Mouse (Mus musculus) kidney, postnatal 4 days (tissue): ENCODE measurements around the gene Ptf1a.

Source experiments
- DNase-seq, 2 experiments: peaks; one replicate each; pipeline ENCODE4 v3.0.0; 2021; ENCODE audit warnings: mixed read lengths in 2 of 2

Ptf1a gene

DNA sequence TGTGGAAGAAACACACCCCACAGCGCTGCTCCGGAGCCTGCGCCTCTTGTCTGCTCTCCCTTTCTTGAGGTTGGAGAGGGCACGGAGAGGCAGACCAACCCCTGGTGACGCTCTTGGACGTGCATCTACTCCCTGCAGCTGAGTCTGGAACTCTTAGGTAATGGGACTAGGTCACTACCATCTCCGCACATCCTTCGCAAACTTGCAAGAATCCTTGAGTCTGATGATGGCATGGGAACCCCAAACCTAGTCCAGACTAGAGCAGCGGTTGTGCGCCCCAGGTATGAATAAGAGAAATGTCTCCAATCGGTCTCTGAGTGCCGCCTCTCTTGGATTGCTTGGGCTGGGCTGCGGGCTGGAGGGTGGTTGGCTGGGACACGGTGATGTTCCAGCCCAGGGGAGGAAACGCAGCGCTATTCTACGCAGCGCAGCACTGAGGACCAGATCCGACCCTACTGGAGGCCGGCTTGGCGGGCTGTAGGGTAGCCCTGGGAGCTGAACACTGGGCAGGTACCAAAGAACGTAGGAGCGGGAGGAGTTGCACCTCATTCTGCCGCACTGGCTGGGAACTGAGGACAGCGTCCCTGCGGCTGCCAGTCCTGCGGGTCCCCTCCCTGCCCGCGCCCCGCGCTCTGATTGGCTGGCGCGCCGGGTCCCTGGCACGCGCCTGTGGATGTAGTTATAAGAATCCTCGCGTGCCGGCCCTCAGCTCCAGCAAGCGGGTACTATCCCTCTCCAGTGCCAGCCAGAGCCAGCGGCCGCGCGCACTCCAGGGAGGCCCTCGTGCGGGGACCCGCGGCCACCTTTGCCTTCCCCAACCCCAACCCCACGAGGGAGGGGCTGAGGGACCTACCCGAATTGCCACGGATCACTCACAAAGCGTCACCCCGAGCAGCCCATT lies at the start of gene Ptf1a:
Gene Ptf1a, plus strand, starts transcription at position 733 of the 901 bp plus-strand sequence.
- peak in 1 of 2 experiments; percentile 9 for DNase-seq

DNA sequence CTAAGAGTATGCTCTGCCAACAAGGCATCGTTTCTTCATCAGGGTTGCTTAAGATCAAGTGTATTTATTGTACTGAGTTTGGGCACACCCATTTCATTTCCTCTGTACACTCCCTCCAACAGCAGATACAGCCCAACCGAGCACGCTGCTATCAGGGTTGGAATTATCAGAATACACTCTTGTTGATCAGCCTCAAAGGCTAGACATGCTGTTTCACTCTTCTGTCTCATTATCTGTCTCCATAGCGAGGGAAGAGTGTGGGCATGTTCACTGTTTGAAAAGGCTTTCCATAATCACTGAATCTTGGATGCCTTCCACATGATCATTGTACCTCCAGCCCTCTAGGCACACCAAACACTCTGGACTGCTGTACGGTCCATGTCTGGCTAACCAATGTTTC lies 40.1 kb upstream of the Ptf1a start:
- DNase-seq = no peak

DNA sequence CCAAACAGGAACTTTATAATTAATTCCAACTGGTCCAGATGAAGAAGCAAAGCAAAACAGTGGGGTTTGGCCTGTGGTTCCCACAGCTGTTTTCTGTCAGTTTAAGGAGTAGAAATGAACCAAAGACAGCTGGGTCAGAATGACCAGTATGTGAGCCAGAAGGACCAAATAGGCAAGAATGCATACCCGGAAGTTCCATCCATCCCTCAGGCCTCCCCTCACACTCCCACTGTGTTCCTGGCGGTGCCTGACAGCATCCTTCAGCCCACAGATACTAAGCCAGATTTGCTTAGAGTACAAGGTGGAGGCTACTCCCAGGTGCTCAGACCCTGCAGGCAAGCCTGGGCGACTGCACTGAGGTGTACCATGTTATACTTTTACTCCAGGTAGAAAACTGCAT lies 38.9 kb upstream of the Ptf1a start:
- peak; percentile 44 to 64 for DNase-seq

DNA sequence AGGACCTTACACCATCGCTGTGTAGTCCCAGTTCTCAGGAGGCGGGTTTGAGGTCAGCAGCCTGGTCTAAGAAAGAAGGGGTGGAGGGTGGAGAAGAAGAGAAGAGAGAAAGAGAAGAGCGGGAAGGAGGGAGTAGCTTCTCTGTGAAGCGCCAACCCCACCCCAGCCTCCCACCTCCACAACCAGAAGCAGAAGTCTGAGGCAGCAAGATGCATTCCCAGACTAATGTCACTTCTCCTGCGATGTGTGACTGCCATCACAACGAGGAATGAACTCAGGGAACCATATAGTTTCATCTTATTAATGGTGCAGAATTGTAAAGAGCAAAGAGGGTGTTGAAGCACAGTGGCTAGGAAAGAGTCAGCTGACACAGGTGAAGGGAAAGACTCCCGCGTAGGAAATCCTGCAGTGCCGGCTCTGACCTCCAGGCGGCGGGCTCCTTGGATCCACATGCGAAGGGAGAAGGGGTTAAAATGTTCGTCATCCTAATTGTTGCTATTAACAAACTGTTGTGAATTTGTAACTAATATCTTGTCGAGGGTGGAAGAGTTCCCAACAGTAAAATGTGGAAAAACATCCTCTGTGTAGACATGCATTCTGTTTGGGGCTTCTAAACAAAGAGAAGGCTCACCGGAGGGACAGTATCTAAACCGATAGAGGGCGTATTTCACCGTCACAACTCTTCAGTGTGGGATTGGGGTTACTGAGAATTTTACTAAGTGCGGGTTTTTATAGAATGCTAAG lies 31.1 kb upstream of the Ptf1a start:
- peak; percentile 84 to 85 for DNase-seq

DNA sequence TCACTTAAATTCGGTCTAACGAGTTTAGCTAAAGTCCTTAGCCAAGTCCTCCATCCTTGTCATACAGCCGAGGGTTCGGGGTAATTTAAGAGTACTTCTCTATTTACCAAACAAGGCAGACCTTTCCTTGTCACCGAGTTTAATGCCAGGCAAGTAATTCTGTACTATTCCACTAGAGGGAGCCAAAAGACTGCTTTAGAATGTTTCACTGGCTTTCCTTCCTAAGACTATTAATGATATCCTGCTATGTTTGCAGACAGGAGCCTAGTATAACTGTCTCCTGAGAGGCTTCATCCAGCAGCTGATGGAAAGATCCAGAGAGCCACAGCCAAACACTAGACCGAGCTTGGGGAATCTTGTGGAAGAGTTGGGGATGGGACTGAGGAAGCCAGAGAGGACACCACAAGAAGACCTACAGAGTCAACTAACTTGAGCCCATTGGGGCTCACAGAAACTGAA lies 30.4 kb upstream of the Ptf1a start:
- peak in 1 of 2 experiments; percentile 24 for DNase-seq

DNA sequence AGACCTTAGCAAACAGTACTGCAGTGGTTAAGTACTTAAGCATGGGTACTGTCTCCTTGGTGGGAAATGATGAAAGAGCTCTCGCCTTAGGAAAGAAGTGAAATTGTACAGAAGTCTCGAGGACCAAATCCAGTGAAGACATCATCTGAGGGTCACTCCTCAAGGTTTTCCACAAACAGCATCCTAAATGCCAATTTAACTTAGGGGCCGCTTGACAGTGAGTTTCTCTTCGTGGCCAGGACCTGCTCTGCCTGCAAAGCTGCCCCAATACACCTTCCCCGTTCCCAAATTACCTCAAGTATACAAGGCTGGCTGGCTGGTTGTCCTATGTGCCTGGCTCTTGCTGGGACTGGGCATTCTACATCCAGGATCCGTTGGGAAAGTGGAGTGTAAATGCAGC lies 29.4 kb upstream of the Ptf1a start:
- no peak for DNase-seq

DNA sequence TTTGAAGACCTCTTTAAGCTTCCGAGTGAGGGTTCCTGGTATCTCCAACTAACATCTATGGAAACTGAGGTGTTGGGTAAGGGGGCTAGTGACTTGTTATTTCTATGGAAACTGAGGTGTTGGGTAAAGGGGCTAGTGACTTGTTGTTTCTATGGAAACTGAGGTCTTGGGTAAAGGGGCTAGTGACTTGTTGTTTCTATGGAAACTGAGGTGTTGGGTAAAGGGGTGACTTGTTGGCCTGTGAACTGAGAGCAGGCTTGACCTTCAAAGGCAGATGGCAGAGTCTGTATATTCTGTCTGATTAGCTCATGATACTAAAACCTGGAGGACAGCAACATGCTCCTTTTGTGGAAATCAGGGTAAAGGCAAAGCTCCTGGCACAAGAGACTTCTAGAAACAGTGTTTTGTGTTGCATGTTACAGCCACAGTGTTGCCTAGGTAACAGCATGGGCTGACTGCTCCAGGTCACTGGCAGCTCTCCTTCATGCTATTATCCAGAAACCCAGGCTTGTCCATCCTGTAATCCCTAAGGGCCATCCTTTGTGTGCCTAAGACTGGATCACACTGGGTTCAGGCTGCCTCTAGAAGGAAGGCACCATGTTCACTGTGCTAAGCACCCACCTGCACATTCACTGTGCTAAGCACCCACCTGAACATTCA lies 25.6 kb upstream of the Ptf1a start:
- DNase-seq = no peak

DNA sequence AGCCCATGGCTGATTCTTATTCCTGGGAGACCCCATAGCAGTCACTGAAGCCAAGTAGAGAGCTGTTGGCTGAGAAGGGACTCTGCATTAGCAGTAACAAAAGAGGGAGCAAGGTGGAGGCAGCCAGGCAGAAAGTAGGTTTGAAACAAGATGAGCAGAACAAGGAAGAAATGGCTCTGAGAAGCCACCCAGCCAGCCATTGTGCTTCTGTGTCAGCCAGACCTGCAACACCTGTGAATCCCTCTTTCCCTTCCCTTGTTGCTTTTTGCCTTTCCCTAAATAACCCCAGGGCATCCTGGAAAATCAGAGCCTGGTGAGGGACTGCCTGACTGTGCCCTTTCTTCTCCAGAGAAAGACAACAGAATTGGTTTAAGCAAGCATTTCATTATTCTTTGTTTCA lies 23.2 kb upstream of the Ptf1a start:
- DNase-seq = no peak

DNA sequence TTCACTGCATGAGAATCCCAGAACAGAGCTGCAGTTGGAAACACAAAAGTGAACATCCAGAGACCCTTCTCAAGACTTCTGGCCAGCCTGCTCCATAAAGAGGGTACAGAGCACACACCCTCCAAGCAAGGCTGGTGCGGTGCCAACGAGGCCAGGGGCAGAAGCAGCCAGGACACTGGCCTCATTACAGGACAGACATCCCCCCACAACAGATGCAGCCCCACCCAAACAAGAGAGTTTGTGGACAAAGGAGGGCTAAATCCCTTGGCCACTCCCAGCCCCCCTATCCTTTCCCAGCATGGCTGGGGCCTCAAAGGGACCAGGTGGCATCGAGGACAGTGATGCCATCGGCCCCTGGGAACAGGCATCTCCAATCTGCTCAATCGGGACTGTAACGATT lies 22.4 kb upstream of the Ptf1a start:
- no peak for DNase-seq

DNA sequence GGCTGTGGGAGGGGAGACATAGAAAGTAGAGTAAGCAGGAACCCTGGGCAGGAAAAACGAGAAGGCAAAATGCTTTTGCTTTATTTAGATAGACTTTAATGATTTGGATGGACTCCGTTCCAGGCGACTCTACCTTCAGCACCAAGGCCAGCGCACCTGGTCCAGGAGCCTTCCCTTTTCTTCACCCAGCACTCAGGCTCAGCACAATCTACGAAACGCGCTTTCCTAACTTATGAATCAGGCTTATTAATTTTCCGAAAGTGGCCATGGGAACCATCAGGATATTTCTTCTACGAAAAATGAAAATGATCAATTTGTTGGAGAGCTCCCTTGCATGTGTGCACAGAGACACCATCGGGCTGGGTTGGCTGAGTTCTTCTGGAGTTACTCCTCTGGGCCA lies 16.4 kb upstream of the Ptf1a start:
- peak; percentile 88 to 90 for DNase-seq

DNA sequence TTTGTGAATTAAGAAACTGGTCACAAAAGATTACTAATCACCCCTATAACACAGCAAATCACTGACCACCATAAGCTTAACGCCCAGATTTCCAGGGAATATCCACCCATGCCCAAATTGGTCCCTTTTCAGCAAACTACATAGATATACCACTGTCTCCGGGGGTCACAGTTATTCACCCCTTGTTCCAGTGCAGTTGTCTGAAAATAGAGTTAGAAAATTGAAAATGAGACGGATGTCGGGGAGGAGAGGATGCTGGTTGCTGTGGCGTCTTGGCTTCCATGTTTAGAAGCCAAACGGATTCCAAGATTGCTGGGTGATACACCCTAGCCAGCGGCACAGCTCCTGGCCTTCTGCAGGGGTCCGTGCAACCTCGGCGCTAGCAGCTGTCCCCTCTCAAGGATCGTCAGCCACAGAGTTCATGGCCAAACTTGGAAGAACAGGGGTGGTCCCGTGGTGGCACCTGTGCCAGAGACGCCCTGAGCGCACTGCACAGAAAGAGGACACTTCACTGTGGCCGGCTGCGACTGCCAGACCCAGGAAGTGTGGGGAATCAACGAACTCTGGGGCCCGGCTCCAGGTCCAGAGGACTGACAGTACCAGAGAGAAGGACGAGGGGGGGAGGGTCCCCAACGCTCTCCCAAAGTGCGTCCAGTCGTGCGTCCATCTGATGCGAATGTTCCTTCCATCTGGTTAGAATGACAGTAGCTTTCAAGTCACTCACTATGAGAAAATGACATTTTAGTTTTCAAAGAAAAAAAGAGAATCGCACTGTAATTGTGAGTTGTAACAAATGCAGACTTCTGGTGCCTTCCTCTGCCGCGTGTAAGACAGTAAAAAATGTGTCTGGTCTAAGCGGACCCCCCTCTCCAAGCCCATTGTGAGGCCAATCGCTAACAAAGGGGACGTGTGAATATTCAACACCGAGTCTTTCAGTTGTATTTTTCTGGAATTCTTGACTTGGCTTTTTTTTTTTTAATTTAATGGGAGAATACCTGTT lies 15.5 kb upstream of the Ptf1a start:
- no peak for DNase-seq

DNA sequence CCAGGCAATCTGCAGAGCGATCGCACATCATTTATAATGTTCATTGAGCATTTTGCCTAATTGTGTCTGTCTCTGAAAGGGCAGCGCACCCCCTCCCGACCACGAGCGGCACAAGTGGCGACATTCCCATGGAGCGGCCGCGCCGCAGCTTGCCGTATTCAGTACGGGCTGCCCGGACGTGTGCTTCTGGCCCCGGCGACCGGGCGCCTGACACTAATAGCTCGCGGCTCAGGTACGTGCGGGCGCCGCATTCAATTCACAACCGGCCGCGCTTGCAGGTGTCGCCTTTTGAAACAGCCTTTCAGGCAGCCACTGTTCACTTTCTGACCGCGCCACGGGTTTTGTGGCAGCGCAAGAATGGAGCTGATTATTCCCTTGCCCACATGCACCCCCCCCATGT lies 14.7 kb upstream of the Ptf1a start:
- DNase-seq = peak in 1 of 2 experiments; percentile 7

DNA sequence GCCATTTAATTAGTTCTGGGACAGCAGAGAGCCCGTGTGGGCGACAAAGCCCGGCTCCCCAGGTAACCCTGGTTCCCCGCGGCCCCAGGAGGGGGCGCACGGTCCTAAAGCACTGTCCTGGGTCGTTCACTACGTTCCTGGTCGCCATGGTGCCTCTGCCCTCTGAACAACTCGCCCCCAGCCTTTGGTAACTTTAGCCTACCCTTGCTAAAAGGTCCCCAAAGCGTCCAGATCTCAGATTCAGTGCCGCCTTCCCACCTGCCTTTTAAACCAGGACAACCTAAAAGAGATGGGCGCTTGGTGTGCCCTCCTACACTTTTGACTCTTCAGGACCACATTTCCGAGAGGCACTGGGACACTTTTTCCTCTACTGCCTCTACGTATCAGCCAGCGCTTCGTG lies 14.3 kb upstream of the Ptf1a start:
- DNase-seq = peak; percentile 35 to 45

DNA sequence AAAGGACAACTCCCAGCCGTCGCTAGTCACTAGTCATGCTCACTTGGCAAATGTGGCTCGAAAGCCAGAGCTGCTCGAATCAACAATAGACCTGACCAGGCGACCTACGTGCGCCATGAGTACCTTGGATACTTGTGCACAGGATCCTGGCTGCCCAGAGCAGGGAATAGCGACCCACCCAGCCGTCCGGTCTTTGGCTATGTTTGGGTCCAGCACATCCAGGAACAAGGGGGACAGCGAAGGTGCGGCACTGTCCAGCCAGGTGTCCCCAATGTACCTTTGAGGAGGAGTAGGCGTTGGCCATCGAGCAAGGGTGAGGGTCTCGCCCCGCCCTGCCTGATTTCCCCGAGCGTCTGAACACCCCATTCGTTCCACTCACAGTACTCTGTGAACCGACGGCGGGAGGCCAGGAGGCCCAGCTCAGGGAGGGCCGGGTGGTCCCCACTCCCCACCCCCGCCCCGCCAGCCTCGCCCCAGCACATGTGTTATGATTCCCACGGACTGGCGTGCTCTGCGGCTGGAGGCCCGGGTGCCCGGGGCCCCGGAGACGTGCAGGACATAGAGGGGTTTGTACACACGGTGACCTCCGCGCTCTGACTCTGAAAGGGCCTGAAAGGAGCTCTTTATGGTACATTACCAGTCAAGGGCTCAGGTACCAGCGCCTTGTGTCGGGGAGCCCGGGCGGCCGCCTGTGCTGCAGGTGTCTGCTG lies 13.7 kb upstream of the Ptf1a start:
- peak in 1 of 2 experiments; percentile 11 for DNase-seq

DNA sequence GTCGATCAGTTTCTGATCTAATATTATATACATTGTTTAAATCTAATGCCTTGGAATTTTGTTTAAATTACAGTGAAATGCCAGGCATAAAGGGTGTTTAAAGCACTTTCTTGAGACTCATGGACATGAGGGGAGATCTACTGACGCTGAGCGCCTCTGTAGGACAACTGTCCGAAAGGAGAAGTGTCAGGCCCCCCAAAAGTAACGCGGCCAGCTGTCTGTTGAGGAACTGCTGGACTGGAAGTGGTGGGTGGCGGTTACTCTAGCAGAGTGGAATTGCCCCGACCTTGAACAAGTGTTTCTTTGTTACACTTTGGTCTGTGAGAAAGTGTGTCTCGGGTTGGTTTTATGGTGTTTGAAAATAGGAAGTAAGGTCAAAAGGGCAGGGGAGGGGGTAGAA lies 1.1 kb upstream of the Ptf1a start:
- DNase-seq = no peak

DNA sequence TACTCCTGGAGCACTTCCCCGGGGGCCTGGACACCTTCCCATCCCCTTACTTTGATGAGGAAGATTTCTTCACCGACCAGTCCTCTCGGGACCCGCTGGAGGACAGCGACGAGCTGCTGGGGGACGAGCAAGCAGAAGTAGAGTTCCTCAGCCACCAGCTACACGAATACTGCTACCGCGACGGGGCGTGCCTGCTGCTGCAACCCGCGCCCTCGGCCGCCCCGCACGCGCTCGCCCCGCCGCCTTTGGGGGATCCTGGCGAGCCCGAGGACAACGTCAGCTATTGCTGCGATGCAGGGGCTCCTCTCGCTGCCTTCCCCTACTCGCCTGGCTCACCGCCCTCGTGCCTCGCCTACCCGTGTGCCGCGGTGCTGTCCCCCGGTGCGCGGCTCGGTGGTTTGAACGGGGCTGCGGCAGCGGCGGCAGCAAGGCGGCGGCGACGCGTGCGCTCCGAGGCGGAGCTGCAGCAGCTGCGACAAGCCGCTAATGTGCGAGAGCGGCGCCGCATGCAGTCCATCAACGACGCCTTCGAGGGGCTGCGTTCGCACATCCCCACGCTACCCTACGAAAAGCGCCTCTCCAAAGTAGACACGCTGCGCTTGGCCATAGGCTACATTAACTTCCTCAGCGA lies 523 bp downstream of the Ptf1a start:
- DNase-seq = peak; percentile 22 to 25

DNA sequence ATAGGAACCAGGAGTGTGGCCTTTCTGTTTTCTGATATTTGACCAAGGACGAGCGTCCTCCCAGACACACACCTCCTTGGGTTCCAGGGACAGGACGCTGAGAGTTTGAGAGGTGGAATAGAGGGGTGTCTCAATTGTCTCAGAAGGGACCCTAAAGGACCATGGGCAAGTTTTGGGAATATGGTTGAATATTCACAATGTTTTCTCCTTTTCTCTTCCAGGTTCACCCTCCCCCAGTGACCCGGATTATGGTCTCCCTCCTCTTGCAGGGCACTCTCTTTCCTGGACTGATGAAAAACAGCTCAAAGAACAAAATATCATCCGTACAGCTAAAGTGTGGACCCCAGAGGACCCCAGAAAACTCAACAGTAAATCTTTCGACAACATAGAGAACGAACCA lies 1.3 kb downstream of the Ptf1a start:
- DNase-seq = no peak

DNA sequence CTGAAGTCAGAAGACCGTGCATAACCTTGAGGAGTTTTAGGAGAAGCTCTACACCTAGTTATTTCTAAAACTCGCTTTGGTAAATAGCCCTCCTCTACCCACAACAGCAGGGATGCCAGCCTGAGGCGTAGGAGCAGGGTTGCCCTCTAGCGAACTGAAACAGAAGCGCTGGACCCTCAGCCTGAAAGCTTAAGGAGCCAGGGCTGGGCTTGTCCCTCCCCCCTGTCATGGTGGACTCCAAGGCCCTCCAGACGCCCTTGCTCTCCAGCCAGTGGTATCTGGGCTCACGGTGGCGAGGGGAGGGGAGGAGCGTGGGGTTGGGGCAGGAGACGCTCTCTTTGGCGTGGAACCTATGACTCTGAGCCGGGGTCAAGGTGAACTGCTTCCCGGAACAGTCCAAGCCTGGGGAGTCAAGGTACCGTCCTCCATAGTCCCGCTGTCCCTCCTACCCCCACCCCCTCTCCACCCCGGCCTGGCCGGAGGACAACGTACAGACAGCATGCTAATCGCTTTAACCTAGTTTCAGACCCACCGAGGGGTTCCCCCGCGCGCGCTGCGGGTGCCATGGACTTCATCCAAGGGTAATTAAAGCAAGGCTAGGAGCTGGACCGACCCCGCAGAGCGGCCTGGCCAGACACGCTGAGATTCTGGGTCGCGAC lies 2.7 kb downstream of the Ptf1a start:
- DNase-seq = peak; percentile 35 to 52

DNA sequence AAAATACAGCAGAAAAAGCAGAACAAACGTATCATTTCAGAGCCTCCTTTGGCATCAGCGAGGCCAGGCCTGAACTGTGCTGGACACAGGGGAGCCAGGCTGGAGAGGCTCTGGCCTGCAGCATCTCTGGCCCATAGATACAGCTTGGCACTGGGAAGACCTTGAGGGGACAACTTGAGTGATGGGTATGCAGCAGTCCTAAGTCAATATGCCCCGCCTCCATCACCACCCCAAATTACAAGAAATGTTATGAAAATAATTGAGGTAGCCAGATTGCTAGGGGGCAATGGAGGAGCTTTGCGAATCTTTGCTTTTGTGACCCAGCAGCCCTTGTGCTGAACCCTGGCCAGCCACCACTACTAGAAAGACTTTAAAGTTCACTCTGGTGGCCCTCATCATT lies 3.8 kb downstream of the Ptf1a start:
- no peak for DNase-seq

DNA sequence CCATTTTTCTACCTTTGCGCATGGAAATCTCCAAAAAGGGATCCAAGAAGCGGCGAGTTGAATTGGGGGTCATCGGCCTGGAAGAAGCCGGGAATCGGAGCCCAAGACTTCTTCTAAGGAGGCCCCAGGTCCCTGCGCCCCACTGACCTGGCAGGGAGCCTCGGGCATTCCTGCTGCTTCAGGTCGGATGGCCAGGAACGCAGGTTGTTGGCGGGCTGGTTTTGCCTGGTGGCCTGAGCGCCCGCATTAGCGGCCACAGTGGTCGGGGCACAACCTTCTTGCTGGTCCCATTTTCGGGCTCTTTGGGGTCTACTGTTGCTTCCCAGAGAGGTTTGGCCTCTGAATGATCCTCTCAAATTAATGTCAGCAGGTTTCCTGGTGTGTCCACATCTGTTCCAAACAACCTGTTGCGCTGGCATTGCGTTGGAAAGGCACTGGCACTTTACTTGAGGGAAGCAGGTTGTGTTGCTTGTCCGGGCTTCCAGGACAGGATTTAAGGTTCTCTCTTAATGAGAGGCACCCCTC lies 7.1 kb downstream of the Ptf1a start:
- no peak for DNase-seq
